Mouse (Mus musculus): ENCODE measurements around the gene Dact3.
A peak's percentile ranks its signal among the peaks of the same experiment; 100 is the strongest.

Dact3 gene

DNA sequence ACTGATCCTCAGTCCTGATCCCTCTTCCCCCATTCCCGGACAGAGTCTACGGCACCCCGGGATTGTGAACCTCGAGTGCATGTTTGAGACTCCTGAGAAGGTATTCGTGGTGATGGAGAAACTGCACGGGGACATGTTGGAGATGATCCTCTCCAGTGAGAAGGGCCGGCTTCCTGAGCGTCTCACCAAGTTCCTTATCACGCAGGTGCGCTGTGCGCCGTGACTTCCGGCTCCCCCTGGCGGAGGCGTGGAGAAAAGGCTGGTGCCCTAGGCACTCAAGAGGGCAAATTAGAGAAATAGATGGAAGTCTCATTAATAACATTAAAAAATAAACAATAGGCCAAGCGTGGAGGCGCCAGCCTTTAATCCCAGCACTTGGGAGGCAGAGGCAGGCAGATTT, 16.8 kb upstream of the Dact3 start:
- no peak for DNase-seq (ENCODE audit: low spot score in 2 of 2)

- no peak for DNase-seq (ENCODE audit: low spot score in 2 of 2)
Measured at GRCm38 (mm10) chr7:16859902-16860651, 15.0 kb upstream of the Dact3 start.

DNA sequence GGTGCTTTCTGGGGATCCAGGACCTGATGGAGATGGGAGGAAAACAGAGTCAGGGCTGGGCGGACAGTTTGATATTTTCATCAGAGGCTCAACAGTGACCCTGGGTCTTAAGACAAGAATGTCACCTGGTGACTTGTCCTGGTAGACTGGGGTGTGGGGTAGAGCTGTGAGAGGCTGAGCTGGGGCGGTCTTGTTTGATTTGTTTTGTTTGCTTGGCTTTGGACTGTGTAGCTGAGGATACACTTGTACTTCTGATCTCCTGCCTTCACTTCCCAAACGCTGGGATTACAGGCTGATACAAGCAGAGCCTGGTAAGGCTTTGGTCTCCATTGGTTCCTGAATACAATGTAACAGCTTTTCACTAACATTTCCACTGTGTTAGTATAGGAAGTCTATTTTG, 7.6 kb upstream of the Dact3 start:
- no peak for DNase-seq (ENCODE audit: low spot score in 2 of 2)

DNA sequence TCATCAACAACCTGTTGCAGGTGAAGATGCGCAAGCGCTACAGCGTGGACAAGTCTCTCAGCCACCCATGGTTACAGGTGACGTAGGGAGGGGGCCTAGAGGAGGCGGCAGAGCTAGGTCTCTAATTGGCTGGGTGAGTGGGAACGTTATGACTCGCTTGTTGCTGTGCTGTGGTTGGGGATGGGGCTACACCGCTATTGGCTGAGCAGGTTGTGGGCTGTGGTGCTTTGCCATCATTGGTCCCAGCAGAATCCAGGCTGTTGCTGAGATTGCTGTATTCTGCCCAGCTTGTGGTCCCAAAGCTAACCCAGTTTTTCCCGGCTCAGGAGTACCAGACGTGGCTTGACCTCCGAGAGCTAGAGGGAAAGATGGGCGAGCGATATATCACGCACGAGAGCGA, 5.6 kb upstream of the Dact3 start:
- peak; percentile 85 to 95 for DNase-seq (ENCODE audit: low spot score in 2 of 2)

- DNase-seq (ENCODE audit: low spot score in 2 of 2), result no peak
Measured at GRCm38 (mm10) chr7:16871600-16871999, 3.5 kb upstream of the Dact3 start.

DNA sequence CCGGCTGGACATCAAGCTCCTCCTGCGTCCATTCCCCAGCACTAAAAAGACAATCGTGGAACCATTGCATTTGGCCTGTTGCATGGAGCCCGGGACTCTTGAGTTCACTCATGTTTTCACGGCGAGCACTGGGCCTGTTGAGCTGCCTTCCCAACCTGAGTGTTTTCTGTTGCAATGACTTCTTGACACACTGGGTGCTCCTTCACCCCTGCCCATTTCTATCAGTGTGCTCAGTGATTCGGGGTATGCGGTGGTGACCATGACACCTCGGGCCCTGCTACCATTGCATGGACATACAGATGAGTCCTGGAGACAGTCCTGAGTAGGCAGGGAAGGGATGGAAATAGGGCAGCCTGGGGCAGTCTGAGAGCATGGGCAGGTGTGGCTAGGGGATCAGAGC, 2.6 kb upstream of the Dact3 start:
- no peak for DNase-seq (ENCODE audit: low spot score in 2 of 2)

DNA sequence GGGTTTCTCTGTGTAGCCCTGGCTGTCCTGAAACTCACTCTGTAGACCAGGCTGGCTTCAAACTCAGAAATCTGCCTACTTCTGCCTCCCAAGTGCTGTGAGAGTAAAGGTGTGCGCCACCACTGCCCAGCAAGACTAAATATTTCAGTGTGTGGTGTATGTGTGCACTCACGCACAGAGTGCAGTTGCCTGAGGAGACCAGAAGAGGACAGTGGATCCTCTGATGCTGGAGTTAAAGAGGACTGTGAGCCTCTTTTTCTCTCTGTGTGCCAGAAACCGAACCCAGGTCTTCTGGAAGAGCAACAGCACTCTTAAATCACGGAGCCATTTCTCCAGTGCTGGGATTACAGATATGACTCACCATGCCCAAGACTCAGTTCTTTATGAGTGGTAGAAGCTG, 1.7 kb upstream of the Dact3 start:
- no peak for DNase-seq (ENCODE audit: low spot score in 2 of 2)

- peak; percentile 70 to 71 for DNase-seq (ENCODE audit: low spot score in 2 of 2)
Measured at GRCm38 (mm10) chr7:16874190-16874589, 927 bp upstream of the Dact3 start.

DNA sequence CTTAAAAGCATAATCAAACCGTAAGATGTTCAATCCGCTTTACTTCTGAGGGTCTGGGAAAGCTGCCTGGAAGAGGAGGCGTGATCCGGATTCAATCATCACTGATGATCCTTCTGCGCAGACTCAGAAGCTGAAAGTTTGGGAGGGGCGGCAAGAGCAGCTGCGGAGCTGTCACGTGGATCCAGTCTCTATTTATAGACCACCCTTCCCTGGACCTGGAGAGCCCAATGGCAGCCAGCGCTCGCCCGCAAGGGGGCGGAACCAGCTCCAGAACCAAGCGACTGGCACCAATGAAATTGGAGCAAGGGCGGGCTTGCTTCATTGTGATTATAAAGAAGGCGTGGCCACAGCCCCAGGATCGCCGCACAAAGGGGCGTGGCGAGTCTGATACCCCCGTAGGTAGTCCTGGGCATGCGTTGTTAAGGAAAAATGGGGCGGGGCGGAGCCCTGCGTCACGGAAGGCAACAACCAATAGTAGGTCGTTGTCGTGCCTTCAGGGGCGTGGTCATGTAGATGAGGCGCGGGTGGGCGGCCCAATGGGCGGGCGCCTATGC, 284 bp upstream of the Dact3 start:
- peak; percentile 100 for DNase-seq (ENCODE audit: low spot score in 2 of 2)

DNA sequence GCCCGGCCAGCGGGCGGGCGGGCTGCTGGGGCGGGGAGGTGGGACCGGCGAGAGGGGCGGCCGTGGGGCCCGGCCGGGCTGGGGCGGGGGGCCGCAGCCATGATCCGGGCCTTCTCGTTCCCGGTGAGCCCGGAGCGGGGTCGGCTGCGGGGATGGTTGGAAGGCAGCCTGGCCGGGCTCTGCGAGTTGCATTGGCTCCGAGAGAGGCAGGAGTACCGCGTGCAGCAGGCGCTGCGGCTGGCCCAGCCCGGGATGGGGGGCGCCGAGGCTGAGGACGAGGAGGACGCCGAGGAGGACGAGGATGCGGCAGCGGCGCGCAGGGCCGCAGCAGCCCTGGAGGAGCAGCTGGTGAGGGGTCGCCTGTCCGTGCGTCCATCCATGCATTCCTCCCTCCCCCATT, 209 bp downstream of the Dact3 start:
- peak in 1 of 2 experiments; percentile 50 for DNase-seq (ENCODE audit: low spot score in 2 of 2)

DNA sequence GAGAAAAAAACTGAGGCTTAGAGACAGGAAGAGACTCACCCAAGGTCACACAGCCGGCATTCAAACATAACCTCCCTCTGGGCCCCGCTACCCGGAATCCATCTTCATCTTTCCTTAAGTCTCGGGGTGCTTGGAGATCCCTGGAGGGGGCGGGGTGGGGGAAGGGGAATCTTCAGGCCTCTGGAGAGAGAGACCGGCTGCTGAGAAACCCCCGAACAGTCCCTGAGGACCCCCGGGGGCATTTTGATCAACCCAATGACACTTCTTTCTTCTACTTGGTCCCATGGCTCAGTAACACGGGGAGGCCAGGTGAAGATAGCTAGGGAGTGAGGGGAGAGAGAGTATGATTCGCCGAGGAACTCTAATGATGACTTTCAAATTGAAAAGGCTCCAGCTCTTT, 889 bp downstream of the Dact3 start:
- DNase-seq (ENCODE audit: low spot score in 2 of 2), result no peak

DNA sequence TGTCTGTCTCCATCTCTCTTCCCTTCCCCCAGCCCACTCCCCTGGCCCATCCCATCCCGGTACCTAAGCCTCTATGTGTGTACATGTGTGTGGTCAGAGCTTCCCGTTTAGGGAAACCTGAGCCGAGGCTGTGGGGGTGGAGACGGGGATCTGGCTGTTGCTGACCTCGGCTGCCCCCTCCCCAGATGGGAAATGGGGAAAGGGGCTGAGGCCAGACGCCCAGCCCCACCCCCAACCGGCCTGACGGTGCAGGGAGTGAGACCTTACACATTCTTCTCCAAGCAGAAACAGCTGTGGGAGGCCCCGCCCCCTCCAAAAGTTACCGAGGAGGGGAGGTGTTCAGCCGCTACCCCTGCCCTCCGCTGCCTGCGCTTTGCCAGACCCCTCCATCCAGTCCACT, 1.5 kb downstream of the Dact3 start:
- no peak for DNase-seq (ENCODE audit: low spot score in 2 of 2)

DNA sequence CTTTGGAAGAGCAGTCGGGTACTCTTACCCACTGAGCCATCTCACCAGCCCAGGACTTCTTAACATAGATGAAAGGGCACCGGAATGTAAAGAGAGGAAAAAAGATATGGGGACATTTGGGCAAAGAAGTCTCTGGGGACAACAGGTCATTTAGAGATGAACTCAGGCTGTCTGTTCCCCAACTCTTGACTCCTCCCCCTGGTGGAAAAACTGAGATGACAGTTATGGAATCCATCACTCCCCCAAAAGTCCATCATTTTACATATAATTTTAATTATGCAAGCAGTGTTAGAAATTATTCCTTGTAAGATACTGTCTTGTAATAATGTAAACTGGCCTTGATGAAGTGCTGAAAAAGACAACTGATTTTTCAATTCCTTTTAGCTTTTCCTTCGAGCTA, 2.6 kb downstream of the Dact3 start:
- no peak for DNase-seq (ENCODE audit: low spot score in 2 of 2)

DNA sequence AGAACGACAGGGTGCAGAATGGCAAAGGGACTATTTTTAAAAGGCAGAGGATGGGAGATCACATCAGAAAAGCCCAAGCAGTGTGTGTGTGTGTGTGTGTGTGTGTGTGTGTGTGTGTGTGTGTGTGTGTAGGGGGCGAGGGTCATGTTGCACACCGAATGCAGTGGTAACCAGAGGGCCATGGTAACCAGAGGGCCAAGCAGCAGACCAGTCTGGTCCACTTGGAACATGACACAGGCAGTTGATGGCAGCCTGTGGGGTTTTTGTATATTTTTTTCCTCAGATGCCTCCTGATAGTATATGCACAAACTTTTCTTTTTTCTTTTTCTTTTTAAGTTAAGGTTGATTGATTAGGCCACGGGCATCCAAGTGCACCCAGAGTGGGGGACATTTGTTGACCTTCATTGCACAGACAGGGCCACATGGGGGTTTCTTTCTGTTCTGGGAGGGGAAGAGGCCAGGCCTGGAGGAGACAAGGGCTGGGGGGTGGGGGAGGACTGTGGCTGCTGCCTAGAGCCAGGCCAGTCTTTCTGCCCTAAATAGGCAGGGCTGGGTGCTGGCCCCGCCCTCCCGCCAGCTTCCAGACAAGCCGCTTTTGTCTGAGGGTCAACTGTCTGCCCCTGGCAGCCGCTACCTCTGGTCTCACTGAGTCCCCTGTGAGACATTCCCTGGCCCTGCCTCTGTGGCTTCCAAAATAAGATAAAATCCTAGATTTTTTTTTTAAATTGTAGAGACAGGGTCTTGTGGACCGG, 4.9 kb downstream of the Dact3 start:
- DNase-seq (ENCODE audit: low spot score in 2 of 2), result no peak

GRCm38 (mm10) chr7:16880615-16881014, 5.5 kb downstream of the Dact3 start:
- DNase-seq (ENCODE audit: low spot score in 2 of 2), result no peak

GRCm38 (mm10) chr7:16883162-16883561, 8.0 kb downstream of the Dact3 start:
- no peak for DNase-seq (ENCODE audit: low spot score in 2 of 2)

DNA sequence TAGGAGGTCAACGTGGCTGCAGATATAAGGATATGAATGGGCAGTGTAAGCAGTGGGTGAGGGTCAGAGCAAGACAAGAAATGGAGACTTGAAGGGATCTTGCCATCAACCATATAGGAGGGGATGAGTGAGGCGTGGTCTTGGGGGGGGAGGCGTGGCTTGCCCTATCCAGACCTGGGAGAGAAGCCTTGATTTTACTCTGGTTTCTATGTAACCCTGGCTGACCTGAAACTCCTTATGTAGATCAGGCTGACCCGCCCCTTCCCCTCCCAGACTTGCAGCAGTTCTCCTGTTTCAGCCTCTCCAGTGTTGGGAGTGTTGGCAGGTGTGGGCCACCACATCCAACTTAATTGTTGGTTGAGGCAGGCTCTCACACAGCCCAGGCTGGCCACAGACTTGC, 9.2 kb downstream of the Dact3 start:
- DNase-seq (ENCODE audit: low spot score in 2 of 2), result no peak

GRCm38 (mm10) chr7:16885271-16885776, 10.2 kb downstream of the Dact3 start:
- no peak for DNase-seq (ENCODE audit: low spot score in 2 of 2)

DNA sequence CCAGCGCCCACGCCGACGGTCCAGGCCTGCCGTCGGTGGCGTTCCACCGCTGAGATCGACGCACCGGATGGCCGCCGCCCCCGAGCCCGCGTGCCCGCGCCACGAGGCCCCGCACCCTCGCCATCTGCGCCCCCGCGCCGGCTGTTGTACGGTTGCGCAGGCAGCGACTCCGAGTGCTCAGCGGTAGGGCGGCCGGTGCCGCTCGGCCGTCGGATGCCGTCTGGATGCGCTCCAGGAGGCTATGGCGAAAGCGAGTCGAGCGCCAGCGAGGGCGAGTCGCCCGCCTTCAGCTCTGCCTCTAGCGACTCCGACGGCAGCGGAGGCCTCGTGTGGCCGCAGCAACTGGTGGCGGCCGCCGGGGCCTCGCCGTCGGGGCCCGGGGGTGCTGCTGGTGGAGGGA, 10.8 kb downstream of the Dact3 start:
- no peak for DNase-seq (ENCODE audit: low spot score in 2 of 2)

DNA sequence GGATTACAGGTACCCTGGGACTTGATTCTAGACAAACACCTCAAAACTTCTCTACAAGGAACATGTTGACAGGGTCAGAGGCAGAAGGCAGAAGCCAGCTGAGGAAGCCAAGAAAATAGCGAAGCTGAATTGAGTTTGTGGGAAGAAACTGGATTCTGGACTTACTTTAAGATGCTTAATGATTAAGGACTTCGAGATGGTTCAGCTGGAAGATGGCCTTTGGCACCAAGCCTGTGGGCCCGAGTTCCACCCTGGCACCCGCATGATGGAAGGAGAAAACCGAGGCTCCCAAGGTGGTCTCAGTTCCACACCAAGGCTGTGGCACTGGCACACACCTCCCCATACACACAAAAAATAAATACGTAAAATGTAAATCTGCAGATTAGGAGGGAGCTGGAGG, 15.4 kb downstream of the Dact3 start:
- DNase-seq (ENCODE audit: low spot score in 2 of 2), result no peak

GRCm38 (mm10) chr7:16890944-16891343, 15.8 kb downstream of the Dact3 start:
- DNase-seq (ENCODE audit: low spot score in 2 of 2), result no peak

DNA sequence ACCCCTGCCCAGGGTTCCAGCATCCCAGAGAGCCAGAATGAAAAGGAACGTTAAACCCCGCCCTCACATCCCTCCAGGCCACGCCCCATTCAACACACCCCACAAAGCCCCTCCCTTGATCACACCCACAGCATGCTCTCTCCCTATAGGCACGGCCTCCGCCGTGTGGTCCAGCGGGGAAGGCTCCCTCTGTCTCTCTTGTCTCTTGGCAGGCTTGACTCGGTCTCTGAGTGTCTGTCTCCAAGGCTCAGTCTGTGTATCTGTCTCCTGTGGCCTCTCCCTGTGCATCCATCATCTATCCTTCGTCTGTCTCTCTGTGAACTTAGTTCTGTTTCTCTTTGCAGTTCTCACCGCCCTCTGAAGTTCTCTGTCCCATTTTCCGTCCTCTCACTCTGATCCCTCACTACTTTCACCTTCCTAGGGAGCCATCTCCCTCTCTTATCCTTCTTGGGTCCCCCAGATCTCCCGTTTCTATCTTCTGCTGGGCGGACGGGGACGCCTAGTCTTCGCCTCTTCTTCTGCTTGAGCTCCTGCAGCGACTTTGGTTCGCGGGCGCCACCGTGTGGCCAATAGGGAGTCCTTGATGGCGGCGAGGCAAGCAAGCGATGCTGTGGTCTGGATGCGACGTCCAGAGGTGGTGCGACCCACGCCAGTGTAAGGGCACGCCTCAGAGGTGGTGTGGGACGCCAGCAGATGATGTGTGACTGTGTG, 16.7 kb downstream of the Dact3 start, which contains the start of gene Gng8:
Gene Gng8 (plus strand): TSS at position 146 of the 711 bp plus-strand sequence.
- DNase-seq (ENCODE audit: low spot score in 2 of 2), result peak; percentile 61 to 83
